In the genomic region with DNA sequence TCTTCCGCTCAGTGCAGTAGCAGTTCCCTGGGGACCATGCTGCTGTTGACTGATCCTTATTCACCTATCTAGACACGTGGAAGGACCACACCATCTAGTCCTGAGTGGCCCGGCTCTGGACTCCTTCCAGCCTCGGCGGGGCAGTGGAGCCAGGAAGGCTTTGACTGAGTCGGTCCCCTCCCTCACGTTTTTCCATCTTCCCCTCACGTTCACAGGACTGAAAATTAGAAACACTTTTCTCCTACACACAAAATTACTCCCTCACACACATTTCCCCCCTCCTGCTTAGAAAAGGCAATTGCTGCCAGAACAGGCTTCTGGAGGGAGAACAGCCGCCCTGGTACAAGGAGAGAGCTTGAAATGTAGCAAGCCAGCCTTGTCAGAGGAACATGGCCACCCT, we compare ENCODE assay signal across 11 mouse cellular contexts. TPM values are rescaled to one million over a fixed set of nuclear protein-coding genes. Genes with fewer than 3 reads are reported as not detected.
DNase-seq lines count a peak whose midpoint lies in the region; ATAC-seq and TF ChIP-seq lines count a peak whose summit lies in the region.
"Had no signal": no experiment of that assay in that cellular context is flagged by ENCODE, and none has a peak within 500 bp of the region (broad histone marks: within the 10 kb centered on the region; RNA-seq: fewer than 3 reads in every experiment).

No protein-coding gene starts in this region.

- H3K4me2 ChIP-seq in stomach, postnatal 0 days (replicated peaks; ENCODE audit: low read depth) = no peak overlapping the region
- H3K4me2 ChIP-seq: hindbrain, embryonic 13.5 days; liver, embryonic 13.5 days had no signal

- H3K27me3 ChIP-seq in stomach, postnatal 0 days (ENCODE audit: control insufficient read depth, insufficient read depth, low read length) = no peaks in the 10 kb centered on the region
- H3K27me3 ChIP-seq: hindbrain, embryonic 13.5 days; liver, embryonic 13.5 days had no signal

- no peak for TF ChIP-seq EP300 in stomach, postnatal 0 days (optimal IDR thresholded peaks at IDR 0.05)

- no peaks in the 10 kb centered on the region; the same call in 1 of the 2 replicates for H3K36me3 ChIP-seq in stomach, postnatal 0 days (ENCODE audit: control insufficient read depth, insufficient read depth, low read length)
- H3K36me3 ChIP-seq: hindbrain, embryonic 13.5 days; liver, embryonic 13.5 days had no signal

- 58% methylated on average over 9 of the region's 9 CpGs for WGBS in stomach, postnatal 0 days

- no peak for TF ChIP-seq CTCF in stomach, postnatal 0 days (IDR thresholded peaks at IDR 0.05; ENCODE audit: low read depth)

- no peaks in the 10 kb centered on the region for H3K9me3 ChIP-seq in stomach, postnatal 0 days (ENCODE audit: control insufficient read depth, low read length)
- H3K9me3 ChIP-seq: hindbrain, embryonic 13.5 days; liver, embryonic 13.5 days had no signal

- no peak for ATAC-seq in stomach, postnatal 0 days (ENCODE audit: low FRiP score, low TSS enrichment)

- peaks cover 10% of the 10 kb centered on the region for H3K4me1 ChIP-seq in stomach, postnatal 0 days (replicated peaks; ENCODE audit: control insufficient read depth, insufficient read depth)

- peak; percentile 45 for DNase-seq in gastrocnemius, postnatal 25 days
- no peak for DNase-seq in gastrocnemius, adult 18-20 months (ENCODE audit: low spot score)
- peak; percentile 43 for DNase-seq in testis, postnatal 14 days (ENCODE audit: low spot score)
- no peak for DNase-seq in testis, postnatal 10 days (ENCODE audit: low spot score)
- DNase-seq in kidney, adult 8-10 months = peak; percentile 42 to 47
- no peak for DNase-seq in stomach, postnatal 0 days (ENCODE audit: low spot score)
- no peak for DNase-seq in liver
- DNase-seq in thymus, postnatal 4 days = no peak
- DNase-seq: embryo, embryonic 11 days; liver, embryonic 13.5 days had no signal

- H3K9ac ChIP-seq in stomach, postnatal 0 days (ENCODE audit: low read length) = no peak overlapping the region
- H3K9ac ChIP-seq: hindbrain, embryonic 13.5 days; liver, embryonic 13.5 days had no signal

- H3K27ac ChIP-seq in stomach, postnatal 0 days (replicated peaks) = peak overlapping the region; percentile 69
- H3K27ac ChIP-seq: hindbrain, embryonic 13.5 days; liver, embryonic 13.5 days had no signal

- no peak overlapping the region for H3K4me3 ChIP-seq in stomach, postnatal 0 days (ENCODE audit: low read depth, low read length)
- H3K4me3 ChIP-seq: hindbrain, embryonic 13.5 days; liver, embryonic 13.5 days had no signal

RNA-seq across cellular contexts. Expression of gene Mbnl2, which starts 13.6 kb away (rescaled TPM):
- total RNA-seq in gastrocnemius, postnatal 25 days (2021) = 100 to 1,000 TPM; 269 to 316 TPM
- total RNA-seq in gastrocnemius, adult 18-20 months (2021) = 100 to 1,000 TPM; 299 to 300 TPM
- polyA plus RNA-seq in stomach, postnatal 0 days (2015; fragmentation: Nextera tagmentation; extraction: Ambion mirVana) = 101 and 104 TPM in 2 replicates

Comparison
In these comparisons a context has a peak if more than half of its experiments do, and no peak if none do; other contexts are left out.
1. DNase-seq: peak in gastrocnemius, postnatal 25 days (single experiment), testis, postnatal 14 days (single experiment) and kidney, adult 8-10 months (2 of 2); none in gastrocnemius, adult 18-20 months (single experiment), testis, postnatal 10 days (single experiment), stomach, postnatal 0 days (single experiment), liver (single experiment) and thymus, postnatal 4 days (single experiment).